Mouse (Mus musculus) cerebellum, adult 9-10 months (tissue): ENCODE data around the gene Purb.
A peak's percentile ranks its signal among the peaks of the same experiment; 100 is the strongest.
"Not testable (repeated sequence)": the region's sequence is repeated elsewhere in the genome, so short reads cannot be mapped to it uniquely, and the experiment has no call there.

Experiments used
- DNase-seq: peaks from one replicate; pipeline ENCODE4 v3.0.0; 2022

Gene Purb

DNA sequence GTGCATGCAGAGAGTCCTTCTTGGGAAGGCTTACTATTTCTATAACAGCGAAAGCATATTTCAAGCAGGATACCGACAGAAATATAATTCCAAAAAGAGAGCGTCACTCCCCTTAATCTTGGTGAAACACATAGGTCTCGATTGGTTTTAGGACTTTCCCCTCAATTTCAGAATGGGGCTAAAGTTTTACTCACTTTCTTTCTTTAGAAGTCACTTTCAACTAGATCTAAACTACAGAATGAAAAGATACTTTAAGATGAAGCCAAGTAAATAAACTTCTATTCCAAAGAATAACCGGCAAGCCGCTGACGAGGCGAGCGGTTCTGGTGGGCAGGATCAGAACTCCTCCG lies 32.0 kb downstream of the Purb start:
- no peak for DNase-seq

DNA sequence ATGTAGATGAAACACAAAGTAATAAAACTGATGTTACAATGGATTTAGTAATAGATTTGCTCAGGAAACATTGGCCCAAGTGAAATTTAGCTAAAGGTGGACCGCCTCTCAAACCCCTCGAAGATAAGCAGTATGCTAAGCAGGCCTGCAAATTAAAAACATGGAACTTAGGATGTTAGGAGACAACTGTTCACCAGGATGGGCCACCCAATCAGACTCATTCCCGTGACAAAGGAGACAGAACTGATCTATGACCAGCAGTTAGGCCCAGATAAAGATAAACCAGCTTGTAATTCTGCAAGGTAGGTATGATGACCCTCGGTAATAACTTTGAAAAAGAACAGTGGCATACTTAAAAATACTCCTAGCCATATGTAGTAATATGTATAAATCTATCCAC lies 32.6 kb downstream of the Purb start:
- DNase-seq, result no peak

DNA sequence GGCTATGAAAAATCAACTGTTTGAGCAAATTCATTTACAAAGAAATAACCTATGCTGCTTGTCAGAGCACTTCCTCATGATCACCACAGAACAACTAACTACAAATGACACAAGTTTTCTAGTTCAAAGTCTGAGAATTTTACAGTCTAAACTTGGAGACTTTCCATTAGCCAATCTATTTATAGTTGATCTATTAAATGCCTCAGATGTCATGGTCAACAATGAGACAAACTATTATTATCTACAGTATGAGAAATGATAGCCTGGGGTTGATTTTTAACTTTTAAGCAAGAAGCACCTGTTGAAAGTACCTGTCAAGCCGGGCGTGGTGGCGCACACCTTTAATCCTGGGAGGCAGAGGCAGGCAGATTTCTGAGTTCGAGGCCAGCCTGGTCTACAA lies 33.2 kb downstream of the Purb start:
- DNase-seq, result no peak

GRCm38 (mm10) chr11:6440171-6440570 lies 35.5 kb downstream of the Purb start:
- no peak for DNase-seq

DNA sequence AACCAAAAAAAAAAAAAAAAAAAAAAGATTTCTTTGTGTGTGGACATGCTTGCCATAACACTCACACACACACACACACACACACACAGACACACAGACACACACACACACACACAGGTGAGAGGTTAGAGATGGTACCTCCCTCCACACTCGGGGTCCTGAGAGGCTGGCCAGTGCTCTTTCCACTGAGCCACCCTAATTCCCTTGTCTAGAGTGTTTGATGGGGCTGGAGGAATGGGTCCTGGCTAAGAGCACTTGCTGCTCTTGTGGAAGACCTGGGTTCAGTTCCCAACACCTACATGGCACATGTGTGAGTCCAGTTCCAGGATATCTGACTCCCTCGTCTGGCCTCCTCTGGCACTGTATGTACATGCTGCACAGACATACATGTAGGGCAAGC lies 38.0 kb downstream of the Purb start:
- no peak for DNase-seq

DNA sequence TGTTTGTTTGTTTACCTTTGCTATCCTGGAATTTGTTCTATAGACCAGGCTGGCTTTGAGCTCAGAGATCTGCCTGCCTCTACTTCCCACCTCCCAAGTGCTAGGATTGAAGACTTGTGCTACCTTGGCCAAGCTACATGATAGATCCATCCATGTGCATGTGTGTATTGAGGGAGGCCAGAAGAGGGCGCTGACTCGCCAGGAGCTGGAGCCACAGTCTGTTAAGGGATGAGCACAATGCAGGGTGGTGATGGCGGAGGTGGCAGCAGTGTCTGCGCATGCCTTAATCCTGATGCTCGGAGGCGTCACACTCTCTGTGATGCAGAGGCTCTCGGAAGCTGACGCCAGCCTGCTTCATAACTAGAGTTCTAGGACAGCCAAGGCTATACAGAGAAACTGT lies 39.3 kb downstream of the Purb start:
- peak; percentile 39 for DNase-seq

DNA sequence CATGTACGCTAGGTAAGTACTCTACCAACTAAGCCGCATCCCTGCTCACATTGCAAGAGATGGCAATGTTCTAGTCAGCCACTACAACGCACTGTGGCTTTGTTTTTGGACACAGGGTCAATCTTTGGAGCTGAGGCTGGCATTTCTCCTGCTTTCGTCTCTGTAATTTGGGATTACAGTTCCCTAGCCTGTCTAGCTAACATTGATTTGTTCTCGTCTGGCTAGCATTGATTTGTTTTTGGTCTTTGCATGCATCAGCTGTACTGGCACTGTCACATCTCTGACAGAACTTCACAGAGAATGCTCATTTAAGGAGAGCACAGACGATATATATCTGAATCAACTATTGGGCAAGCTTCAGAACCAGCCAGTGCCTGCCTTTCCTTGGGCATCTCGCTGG lies 45.5 kb downstream of the Purb start:
- no peak for DNase-seq

DNA sequence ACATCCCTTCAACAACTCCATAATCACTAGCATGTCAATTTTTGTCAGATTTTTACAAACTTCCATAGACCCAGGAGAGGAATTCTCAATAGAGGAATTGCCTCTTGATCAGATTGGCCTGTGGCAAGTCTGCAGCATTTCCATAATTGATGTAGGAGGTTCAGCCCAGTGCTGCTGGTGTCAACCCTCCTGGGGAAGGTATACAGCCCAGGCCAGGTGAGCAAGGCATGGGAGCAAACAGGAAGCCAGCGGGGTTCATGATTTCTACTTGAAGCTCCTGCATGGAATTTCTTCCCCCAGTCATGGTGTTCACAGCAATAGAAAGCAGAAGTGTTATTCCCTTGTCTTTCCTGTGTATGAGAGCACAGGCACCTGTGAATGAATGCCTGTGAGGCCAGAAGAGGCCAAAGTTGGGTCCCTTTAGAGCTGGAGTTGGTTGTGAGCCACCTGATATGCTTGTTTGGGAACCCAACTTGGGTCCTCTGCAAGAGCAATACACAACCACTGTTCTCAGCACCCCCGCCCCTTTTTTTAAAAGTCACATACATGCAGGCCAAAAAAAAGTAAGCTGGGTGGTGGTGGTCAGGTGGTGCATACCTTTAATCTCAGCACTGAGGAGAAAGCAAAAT lies 54.9 kb downstream of the Purb start:
- no peak for DNase-seq

DNA sequence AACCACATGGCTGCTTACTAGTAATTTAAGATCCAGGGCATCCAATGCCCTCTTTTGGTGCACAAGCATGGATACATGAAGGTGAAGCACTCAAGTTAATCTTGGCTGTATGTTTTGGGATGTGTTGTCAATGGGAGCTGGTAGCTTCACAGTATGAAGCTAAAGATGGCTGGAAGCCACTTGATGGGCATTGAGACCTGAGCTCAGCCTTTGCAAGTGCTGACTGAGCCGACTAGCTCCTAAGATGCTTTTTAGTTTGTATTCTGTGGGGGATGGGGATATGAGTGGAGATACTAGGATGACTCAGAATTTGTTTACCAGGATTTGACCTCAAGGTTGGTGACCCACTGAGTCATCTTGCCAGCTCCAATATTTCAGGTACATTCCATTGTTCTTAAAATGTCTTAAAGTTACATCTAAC lies 55.4 kb downstream of the Purb start:
- DNase-seq, result no peak

- not testable (repeated sequence) for DNase-seq
Measured at GRCm38 (mm10) chr11:6419156-6419555, 56.6 kb downstream of the Purb start.

DNA sequence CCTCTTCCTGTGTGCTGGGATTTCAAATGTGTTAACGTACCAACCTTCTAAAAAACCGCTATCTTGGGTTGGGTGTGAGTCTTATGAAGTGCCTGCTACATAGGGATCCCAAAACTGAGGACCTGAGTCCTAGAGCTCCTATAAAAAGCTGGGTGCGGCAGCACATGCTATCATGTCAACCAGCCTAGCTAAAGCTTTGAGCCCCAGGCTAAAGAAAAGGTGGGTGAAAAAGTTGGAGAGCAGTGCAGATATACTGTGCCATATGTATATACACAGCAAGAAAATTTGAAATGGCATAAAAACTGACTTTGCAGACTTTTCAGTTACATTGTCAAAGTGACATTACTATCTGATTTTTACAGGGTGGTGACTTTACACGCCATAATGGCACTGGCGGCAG lies 57.0 kb downstream of the Purb start:
- no peak for DNase-seq
